Mouse (Mus musculus): Measurements from ENCODE around the gene Spta1. TPM values are rescaled to one million over a fixed set of nuclear protein-coding genes. Genes with fewer than 3 reads are reported as not detected.

Spta1 gene
- polyA plus RNA-seq, 1 experiment = 0.91 TPM

DNA sequence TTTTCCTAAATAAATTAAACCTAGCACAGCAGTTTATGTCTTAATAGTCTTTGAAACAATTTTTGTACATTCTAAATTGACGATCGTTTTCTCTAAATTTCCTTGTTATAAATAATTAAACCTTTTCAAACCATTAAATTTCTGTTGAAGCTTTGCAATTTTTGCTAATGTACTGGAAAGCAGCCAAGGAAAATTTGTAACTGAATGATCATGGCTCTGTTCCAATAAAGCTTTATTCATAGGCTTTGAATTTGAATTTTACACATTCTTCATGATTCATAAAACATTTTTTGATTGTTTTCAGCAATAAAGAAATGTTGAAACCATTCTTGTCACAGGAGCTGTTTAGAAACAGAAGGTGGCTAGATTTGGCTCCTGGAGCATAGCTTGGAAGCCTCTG, 72.0 kb downstream of the Spta1 start:
- H3K9ac ChIP-seq (ENCODE audit: low read depth, poor library complexity, severe bottlenecking) = no peak overlapping the region
- no peaks in the 10 kb centered on the region for H3K9me3 ChIP-seq (replicated peaks; ENCODE audit: control insufficient read depth, insufficient read depth, low read length, poor library complexity, severe bottlenecking)
- TF ChIP-seq POLR2A (IDR thresholded peaks at IDR 0.05; ENCODE audit: insufficient read depth, low read length) (no peak), CTCF (IDR thresholded peaks at IDR 0.05; ENCODE audit: low read depth, low read length) (no peak), EP300 (IDR thresholded peaks at IDR 0.05; ENCODE audit: insufficient read depth, low read depth, low read length) (no peak)

DNA sequence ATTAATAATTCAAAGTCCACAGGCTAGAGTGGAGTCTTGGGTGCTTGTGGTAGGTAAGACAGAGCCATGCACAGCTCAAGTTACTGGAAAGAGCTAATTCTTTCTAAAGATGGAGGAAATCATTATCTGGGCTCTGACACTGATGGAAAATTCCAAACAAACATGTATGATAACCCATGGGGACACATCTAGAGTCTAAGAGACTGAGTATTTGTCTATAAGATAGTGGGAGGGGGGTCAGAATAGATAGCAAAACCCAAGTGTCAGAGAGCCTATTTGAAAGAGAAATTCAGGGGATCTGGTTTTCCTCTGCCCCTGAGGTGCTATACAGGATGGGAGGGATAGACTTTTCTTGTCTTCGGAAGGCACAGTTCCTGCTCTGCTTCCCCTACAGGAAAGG, 73.5 kb downstream of the Spta1 start:
- Histone ChIP-seq H3K36me3 (ENCODE audit: control insufficient read depth, insufficient read depth, low read length, poor library complexity, severe bottlenecking) (no peaks in the 10 kb centered on the region; the same call in 1 of the 2 replicates), H3K4me3 (ENCODE audit: low read depth, low read length) (no peak overlapping the region), H3K9me3 (replicated peaks; ENCODE audit: control insufficient read depth, insufficient read depth, low read length, poor library complexity, severe bottlenecking) (no peaks in the 10 kb centered on the region), H3K27ac (ENCODE audit: insufficient read depth, low read length) (no peak overlapping the region), H3K27me3 (ENCODE audit: control insufficient read depth, insufficient read depth, low read length, poor library complexity, severe bottlenecking) (no peaks in the 10 kb centered on the region), H3K4me1 (ENCODE audit: control insufficient read depth, insufficient read depth, low read length) (no peaks in the 10 kb centered on the region), H3K9ac (ENCODE audit: low read depth, poor library complexity, severe bottlenecking) (no peak overlapping the region)
- TF ChIP-seq POLR2A (IDR thresholded peaks at IDR 0.05; ENCODE audit: insufficient read depth, low read length) = no peak
- TF ChIP-seq CTCF (IDR thresholded peaks at IDR 0.05; ENCODE audit: low read depth, low read length) = no peak
- TF ChIP-seq EP300 (IDR thresholded peaks at IDR 0.05; ENCODE audit: insufficient read depth, low read depth, low read length) = no peak

More for the DNA sequence above, 72.0 kb downstream of the Spta1 start:
- H3K27me3 ChIP-seq (ENCODE audit: control insufficient read depth, insufficient read depth, low read length, poor library complexity, severe bottlenecking) = no peaks in the 10 kb centered on the region
- H3K27ac ChIP-seq (ENCODE audit: insufficient read depth, low read length) = no peak overlapping the region
- H3K36me3 ChIP-seq (ENCODE audit: control insufficient read depth, insufficient read depth, low read length, poor library complexity, severe bottlenecking) = no peaks in the 10 kb centered on the region; the same call in 1 of the 2 replicates
- H3K4me1 ChIP-seq (ENCODE audit: control insufficient read depth, insufficient read depth, low read length) = no peaks in the 10 kb centered on the region
- no peak overlapping the region for H3K4me3 ChIP-seq (ENCODE audit: low read depth, low read length)

DNA sequence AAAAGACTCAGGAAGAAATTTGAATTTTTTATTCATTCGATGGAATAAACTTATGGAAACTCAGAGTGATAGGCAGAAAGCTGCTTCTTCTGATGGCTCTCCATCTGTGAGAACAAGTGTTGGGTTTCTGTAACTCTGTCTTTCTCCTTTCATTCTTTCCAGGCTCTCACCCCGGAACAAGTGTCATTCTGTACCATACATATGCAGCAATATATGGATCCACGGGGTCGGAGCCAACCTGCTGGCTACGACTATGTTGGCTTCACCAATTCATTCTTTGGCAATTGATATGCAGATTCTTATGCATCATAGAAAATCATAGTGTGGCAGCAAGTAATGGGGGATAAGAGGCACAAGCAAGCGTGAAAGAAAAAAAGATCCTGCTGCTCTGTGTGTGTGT, 74.6 kb downstream of the Spta1 start:
- H3K27me3 ChIP-seq (ENCODE audit: control insufficient read depth, insufficient read depth, low read length, poor library complexity, severe bottlenecking) = no peaks in the 10 kb centered on the region
- no peaks in the 10 kb centered on the region; the same call in 1 of the 2 replicates for H3K36me3 ChIP-seq (ENCODE audit: control insufficient read depth, insufficient read depth, low read length, poor library complexity, severe bottlenecking)
- no peak overlapping the region for H3K27ac ChIP-seq (ENCODE audit: insufficient read depth, low read length)
- no peak overlapping the region for H3K9ac ChIP-seq (ENCODE audit: low read depth, poor library complexity, severe bottlenecking)
- no peaks in the 10 kb centered on the region for H3K4me1 ChIP-seq (ENCODE audit: control insufficient read depth, insufficient read depth, low read length)
- no peaks in the 10 kb centered on the region for H3K9me3 ChIP-seq (replicated peaks; ENCODE audit: control insufficient read depth, insufficient read depth, low read length, poor library complexity, severe bottlenecking)
- TF ChIP-seq CTCF (IDR thresholded peaks at IDR 0.05; ENCODE audit: low read depth, low read length) (no peak), EP300 (IDR thresholded peaks at IDR 0.05; ENCODE audit: insufficient read depth, low read depth, low read length) (no peak), POLR2A (IDR thresholded peaks at IDR 0.05; ENCODE audit: insufficient read depth, low read length) (no peak)
- no peak overlapping the region for H3K4me3 ChIP-seq (ENCODE audit: low read depth, low read length)

DNA sequence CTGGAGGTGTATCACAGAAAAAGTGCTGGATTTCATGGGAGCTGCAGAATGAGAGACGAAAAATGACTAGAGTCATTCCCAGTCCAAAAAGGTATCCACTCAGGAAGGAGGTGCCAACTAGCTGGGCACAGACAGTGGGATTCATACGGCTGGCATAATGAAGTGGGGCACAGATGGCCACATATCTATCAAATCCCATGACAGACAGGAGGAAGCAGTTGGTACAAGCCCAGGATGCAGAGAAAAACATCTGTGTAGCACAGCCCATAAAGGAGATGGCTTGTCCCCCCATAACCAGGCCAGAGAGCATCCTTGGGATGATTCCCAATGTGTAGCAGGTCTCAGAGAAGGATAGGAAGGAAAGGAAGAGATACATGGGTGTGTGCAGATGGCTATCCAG, 77.8 kb downstream of the Spta1 start:
- TF ChIP-seq EP300 (IDR thresholded peaks at IDR 0.05; ENCODE audit: insufficient read depth, low read depth, low read length) (no peak), CTCF (IDR thresholded peaks at IDR 0.05; ENCODE audit: low read depth, low read length) (no peak), POLR2A (IDR thresholded peaks at IDR 0.05; ENCODE audit: insufficient read depth, low read length) (no peak)
- H3K4me3 ChIP-seq (ENCODE audit: low read depth, low read length) = no peak overlapping the region

DNA sequence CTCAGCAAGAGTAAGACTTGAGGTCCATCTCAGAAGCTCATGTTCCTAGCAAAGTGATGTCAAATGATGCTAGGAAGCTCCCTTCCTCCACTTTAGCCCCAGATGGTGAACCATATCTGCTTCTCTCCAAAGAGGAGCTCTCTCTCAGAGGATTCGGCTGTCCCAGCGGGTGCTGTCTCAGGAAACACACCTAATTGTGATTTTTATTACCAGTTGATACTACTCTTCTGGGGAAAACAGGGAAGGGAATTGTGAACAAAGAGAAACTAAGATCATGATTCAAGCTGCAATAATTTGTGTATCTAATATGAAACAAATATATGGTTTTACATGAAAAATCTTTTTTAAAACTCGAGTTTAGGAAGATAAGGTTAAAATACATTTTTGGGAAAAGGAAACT, 79.4 kb downstream of the Spta1 start, which contains the start of gene Olfr419:
Olfr419 (minus strand) TSS at position 101 of the 400 bp plus-strand sequence.
- H3K27ac ChIP-seq (ENCODE audit: insufficient read depth, low read length) = no peak within 1 kb of the TSS
- no peak within 1 kb of the TSS for H3K9ac ChIP-seq (ENCODE audit: low read depth, poor library complexity, severe bottlenecking)
- H3K4me1 ChIP-seq (ENCODE audit: control insufficient read depth, insufficient read depth, low read length) = no peaks in the 10 kb centered on the region
- no peaks in the 10 kb centered on the region for H3K36me3 ChIP-seq (ENCODE audit: control insufficient read depth, insufficient read depth, low read length, poor library complexity, severe bottlenecking)
- no peaks in the 10 kb centered on the region for H3K9me3 ChIP-seq (replicated peaks; ENCODE audit: control insufficient read depth, insufficient read depth, low read length, poor library complexity, severe bottlenecking)
- TF ChIP-seq POLR2A (IDR thresholded peaks at IDR 0.05; ENCODE audit: insufficient read depth, low read length) (no peak), CTCF (IDR thresholded peaks at IDR 0.05; ENCODE audit: low read depth, low read length) (no peak), EP300 (IDR thresholded peaks at IDR 0.05; ENCODE audit: insufficient read depth, low read depth, low read length) (no peak)
- H3K27me3 ChIP-seq (ENCODE audit: control insufficient read depth, insufficient read depth, low read length, poor library complexity, severe bottlenecking) = no peaks in the 10 kb centered on the region
- no peak within 1 kb of the TSS for H3K4me3 ChIP-seq (ENCODE audit: low read depth, low read length)

More for the DNA sequence above, 77.8 kb downstream of the Spta1 start:
- Histone ChIP-seq H3K27ac (ENCODE audit: insufficient read depth, low read length) (no peak overlapping the region), H3K9me3 (replicated peaks; ENCODE audit: control insufficient read depth, insufficient read depth, low read length, poor library complexity, severe bottlenecking) (no peaks in the 10 kb centered on the region), H3K36me3 (ENCODE audit: control insufficient read depth, insufficient read depth, low read length, poor library complexity, severe bottlenecking) (no peaks in the 10 kb centered on the region; the same call in 1 of the 2 replicates), H3K4me1 (ENCODE audit: control insufficient read depth, insufficient read depth, low read length) (no peaks in the 10 kb centered on the region), H3K27me3 (ENCODE audit: control insufficient read depth, insufficient read depth, low read length, poor library complexity, severe bottlenecking) (no peaks in the 10 kb centered on the region), H3K9ac (ENCODE audit: low read depth, poor library complexity, severe bottlenecking) (no peak overlapping the region)

DNA sequence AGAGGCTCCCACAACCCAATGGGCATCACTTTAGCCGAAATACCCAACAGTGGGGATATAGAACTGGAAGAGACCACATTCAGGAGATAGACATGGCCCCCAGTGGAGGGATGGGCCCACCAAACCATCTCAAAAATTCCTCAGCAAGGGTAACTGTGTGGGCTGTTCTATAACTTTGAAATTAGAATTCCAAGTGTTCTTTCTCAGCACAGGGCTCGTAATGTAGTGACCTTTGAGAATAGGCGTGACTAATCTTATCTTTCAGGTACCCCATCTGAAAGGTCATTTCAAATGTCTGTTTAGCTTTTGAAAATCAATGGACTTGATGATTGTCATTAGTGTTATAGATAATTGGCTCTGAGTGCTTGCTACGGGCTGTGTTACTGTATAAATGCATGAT, 95.2 kb downstream of the Spta1 start:
- Histone ChIP-seq H3K27me3 (ENCODE audit: control insufficient read depth, insufficient read depth, low read length, poor library complexity, severe bottlenecking) (no peaks in the 10 kb centered on the region; the same call in 1 of the 2 replicates), H3K4me1 (ENCODE audit: control insufficient read depth, insufficient read depth, low read length) (no peaks in the 10 kb centered on the region), H3K9ac (ENCODE audit: low read depth, poor library complexity, severe bottlenecking) (no peak overlapping the region), H3K36me3 (ENCODE audit: control insufficient read depth, insufficient read depth, low read length, poor library complexity, severe bottlenecking) (no peaks in the 10 kb centered on the region), H3K27ac (ENCODE audit: insufficient read depth, low read length) (no peak overlapping the region), H3K9me3 (replicated peaks; ENCODE audit: control insufficient read depth, insufficient read depth, low read length, poor library complexity, severe bottlenecking) (no peaks in the 10 kb centered on the region), H3K4me3 (ENCODE audit: low read depth, low read length) (no peak overlapping the region)
- no peak for TF ChIP-seq POLR2A (IDR thresholded peaks at IDR 0.05; ENCODE audit: insufficient read depth, low read length)
- TF ChIP-seq EP300 (IDR thresholded peaks at IDR 0.05; ENCODE audit: insufficient read depth, low read depth, low read length) = no peak
- TF ChIP-seq CTCF (IDR thresholded peaks at IDR 0.05; ENCODE audit: low read depth, low read length) = no peak
